Mouse (Mus musculus) liver, adult 2 months (tissue): ENCODE data around the gene Cttnbp2. TPM values are rescaled to one million over a fixed set of nuclear protein-coding genes. Genes with fewer than 3 reads are reported as not detected.

Experiments used
- DNase-seq: peaks from one replicate; pipeline ENCODE4 v3.0.0-alpha.2; 2011; ENCODE audit warnings: low read depth, low spot score; ENCODE audit errors: extremely low read depth
- H3K27ac ChIP-seq: fragments of 200-500 bp; replicated peaks from 2 replicates; pipeline ENCODE4 v1.5.1; 2012; ENCODE audit warnings: low read depth, mild to moderate bottlenecking, control low read depth, inconsistent platforms, low read length; ENCODE audit not compliant: insufficient read depth
- H3K27me3 ChIP-seq: fragments of 200-500 bp; 2 replicates; pipeline ENCODE4 v1.6.1; 2012; ENCODE audit warnings: mild to moderate bottlenecking, moderate library complexity, low read length, inconsistent platforms; ENCODE audit not compliant: control insufficient read depth, insufficient read depth
- H3K36me3 ChIP-seq: fragments of 200-500 bp; 2 replicates; pipeline ENCODE4 v1.6.1; 2012; ENCODE audit warnings: low read length, inconsistent platforms; ENCODE audit not compliant: control insufficient read depth, insufficient read depth
- H3K4me1 ChIP-seq: fragments of 200-500 bp; 2 replicates; pipeline ENCODE4 v1.6.1; 2011; ENCODE audit warnings: low read length; ENCODE audit not compliant: control insufficient read depth, insufficient read depth
- H3K4me3 ChIP-seq: fragments of 200-500 bp; 2 replicates; pipeline ENCODE4 v1.5.1; 2011; ENCODE audit warnings: low read depth, mild to moderate bottlenecking, control low read depth, low read length, moderate library complexity; ENCODE audit not compliant: insufficient read depth
- H3K79me2 ChIP-seq: fragments of 200-500 bp; 2 replicates; pipeline ENCODE4 v1.6.1; 2012; ENCODE audit warnings: inconsistent platforms, mild to moderate bottlenecking, low read length, moderate library complexity; ENCODE audit not compliant: control insufficient read depth, insufficient read depth
- H3K9ac ChIP-seq: fragments of 200-500 bp; 2 replicates; pipeline ENCODE4 v1.6.1; 2012; ENCODE audit warnings: low read depth, mild to moderate bottlenecking, control low read depth, inconsistent platforms, low read length
- CTCF ChIP-seq: fragments of 200-500 bp; IDR thresholded peaks from 2 replicates; pipeline ENCODE4 v1.5.1; 2011; ENCODE audit warnings: low read depth, low read length, control low read depth
- POLR2A ChIP-seq: fragments of 200-500 bp; IDR thresholded peaks from 2 replicates; pipeline ENCODE4 v1.6.1; 2011; ENCODE audit warnings: low read length, control low read depth; ENCODE audit not compliant: insufficient read depth; ENCODE audit errors: extremely low read depth
- WGBS: fragments of 180-500 bp; shearing (Covaris S2); methylation state at CpG from one replicate; pipeline ENCODE4 v1.1.7; 2018; 5-methylcytosine and 5-hydroxymethylcytosine counted together
- polyA plus RNA-seq: library from polyadenylated mRNA; depleted of rRNA; stranded (reverse); fragments of >200 nt; gene quantifications from 2 replicates; pipeline ENCODE4 v1.2.3, GENCODE M21; 2012
- total RNA-seq: library from RNA; depleted of rRNA; stranded (reverse); fragments of >200 nt; gene quantifications from 2 replicates; pipeline ENCODE4 v1.2.3, GENCODE M21; 2014

Cttnbp2 gene
- total and polyA plus RNA-seq, 2 experiments, result 0.05 to 0.18 TPM

GRCm38 (mm10) chr6:18445747-18446146 is 68.9 kb downstream of the Cttnbp2 start:
- H3K36me3 ChIP-seq, result no peaks in the 10 kb centered on the region
- H3K79me2 ChIP-seq, result no peaks in the 10 kb centered on the region
- no peak overlapping the region for H3K27ac ChIP-seq
- H3K27me3 ChIP-seq, result no peaks in the 10 kb centered on the region
- H3K4me3 ChIP-seq, result no peak overlapping the region
- H3K9ac ChIP-seq, result no peak overlapping the region
- WGBS, result 63% methylated on average over 4 of the region's 4 CpGs
- no peaks in the 10 kb centered on the region for H3K4me1 ChIP-seq
- DNase-seq, result no peak
- TF ChIP-seq CTCF (no peak), POLR2A (no peak)

DNA sequence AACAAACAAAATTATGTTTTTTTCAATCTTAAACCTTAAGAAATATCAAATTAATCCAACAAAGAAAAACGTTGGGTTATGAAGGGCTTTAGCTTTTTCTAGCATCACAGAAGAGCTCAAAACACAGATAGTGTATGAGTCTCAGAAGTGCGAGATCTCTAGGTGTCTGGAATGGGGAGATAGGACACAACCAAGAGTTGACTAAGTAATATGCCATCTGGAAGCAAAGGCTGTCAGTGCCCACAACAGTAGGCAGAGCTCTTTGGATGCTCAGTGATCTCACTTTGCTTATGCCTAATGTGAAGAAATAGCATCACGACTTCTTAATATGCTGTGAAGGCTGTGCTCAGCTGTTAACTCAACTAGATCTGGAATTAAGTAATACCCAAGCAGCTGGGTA is 72.3 kb downstream of the Cttnbp2 start:
- Histone ChIP-seq H3K9ac (no peak overlapping the region), H3K4me1 (no peaks in the 10 kb centered on the region), H3K27me3 (no peaks in the 10 kb centered on the region), H3K27ac (no peak overlapping the region), H3K36me3 (no peaks in the 10 kb centered on the region), H3K4me3 (no peak overlapping the region), H3K79me2 (no peaks in the 10 kb centered on the region)
- 78% methylated on average over 3 of the region's 3 CpGs for WGBS
- no peak for DNase-seq
- TF ChIP-seq POLR2A (no peak), CTCF (no peak)

DNA sequence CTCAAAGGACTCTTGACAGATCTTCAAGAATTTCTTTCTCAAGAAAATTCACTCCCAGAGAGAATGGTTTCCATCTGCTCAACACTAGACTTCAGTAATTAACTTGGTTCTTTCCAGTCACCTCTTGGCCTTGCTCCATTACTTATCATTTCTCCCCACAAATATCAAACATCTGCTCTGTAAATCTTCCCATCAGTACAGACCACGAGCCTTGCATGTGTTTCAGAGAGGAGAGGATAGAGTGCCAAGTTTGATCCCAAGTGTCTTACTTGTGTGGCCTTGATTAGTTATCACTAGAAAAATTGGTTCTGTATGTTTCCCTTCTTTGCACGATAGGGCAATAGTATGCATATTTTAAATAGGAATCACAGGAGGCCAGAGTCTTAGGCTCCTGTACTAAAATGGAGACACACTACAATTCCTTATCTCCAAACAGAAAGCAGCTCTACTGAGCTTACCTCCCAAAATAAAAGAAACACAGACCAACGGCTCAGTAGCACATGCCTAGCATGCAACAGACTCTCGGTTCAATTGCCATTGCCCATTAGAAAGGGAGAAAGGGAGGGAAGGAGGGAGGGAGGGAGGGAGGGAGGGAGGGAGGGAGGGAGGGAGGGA is 73.6 kb downstream of the Cttnbp2 start:
- no peaks in the 10 kb centered on the region for H3K4me1 ChIP-seq
- no peaks in the 10 kb centered on the region for H3K36me3 ChIP-seq
- H3K9ac ChIP-seq, result no peak overlapping the region
- DNase-seq, result no peak
- WGBS, result 76% methylated on average over 4 of the region's 4 CpGs
- H3K27me3 ChIP-seq, result no peaks in the 10 kb centered on the region
- H3K79me2 ChIP-seq, result no peaks in the 10 kb centered on the region
- TF ChIP-seq POLR2A, result no peak
- no peak for TF ChIP-seq CTCF
- no peak overlapping the region for H3K4me3 ChIP-seq
- no peak overlapping the region for H3K27ac ChIP-seq

DNA sequence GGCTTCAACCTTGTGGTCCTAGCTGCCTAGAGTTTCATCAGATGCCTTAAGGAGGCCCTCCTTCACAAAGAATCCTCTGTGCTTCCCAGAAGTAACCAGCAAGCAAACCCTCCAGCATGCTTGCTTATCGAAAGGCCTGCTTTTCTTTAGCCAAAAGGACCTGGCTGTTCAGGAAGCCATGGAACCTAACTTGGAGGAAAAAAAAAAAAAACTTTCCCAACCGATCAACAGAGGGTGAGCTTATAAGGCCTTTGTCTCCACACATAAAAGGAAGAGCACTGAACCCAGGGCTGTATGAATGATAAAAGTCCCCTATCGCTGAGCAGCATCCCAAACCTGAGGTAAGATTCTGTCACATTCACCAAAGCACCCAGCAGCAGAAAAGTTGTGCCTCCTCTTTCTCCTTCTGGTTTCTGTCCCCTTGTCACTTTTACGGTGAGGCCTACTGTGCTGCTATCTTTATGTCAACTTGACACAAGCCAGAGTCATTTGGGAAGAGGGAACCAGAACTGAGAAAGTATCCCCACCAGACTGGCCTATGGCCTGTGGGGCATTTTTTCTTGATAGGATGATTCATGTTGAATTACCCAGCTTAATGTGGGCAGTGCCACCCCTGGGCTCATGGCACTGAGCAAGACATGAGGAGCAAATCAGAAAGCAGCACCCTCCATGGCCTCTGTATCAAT is 78.4 kb downstream of the Cttnbp2 start:
- Histone ChIP-seq H3K36me3 (no peaks in the 10 kb centered on the region), H3K9ac (no peak overlapping the region), H3K27me3 (no peaks in the 10 kb centered on the region), H3K4me3 (no peak overlapping the region), H3K79me2 (no peaks in the 10 kb centered on the region), H3K4me1 (no peaks in the 10 kb centered on the region), H3K27ac (no peak overlapping the region)
- no peak for DNase-seq
- WGBS, result 85% methylated on average over 4 of the region's 4 CpGs
- TF ChIP-seq POLR2A (no peak), CTCF (no peak)

- no peak for DNase-seq
- H3K36me3 ChIP-seq, result no peaks in the 10 kb centered on the region
- H3K27ac ChIP-seq, result no peak overlapping the region
- 88% methylated on average over 16 of the region's 16 CpGs for WGBS
- H3K9ac ChIP-seq, result no peak overlapping the region
- H3K27me3 ChIP-seq, result no peaks in the 10 kb centered on the region
- H3K4me3 ChIP-seq, result no peak overlapping the region
- no peaks in the 10 kb centered on the region for H3K4me1 ChIP-seq
- no peaks in the 10 kb centered on the region for H3K79me2 ChIP-seq
- TF ChIP-seq CTCF, result no peak
- no peak for TF ChIP-seq POLR2A
Observed at GRCm38 (mm10) chr6:18434828-18435531, 79.7 kb downstream of the Cttnbp2 start.
